Mouse (Mus musculus) lung, postnatal 36 days (tissue): ENCODE data around the gene Hsd17b3.

Source experiments
- DNase-seq: peaks from one replicate; pipeline ENCODE4 v3.0.0; 2022; ENCODE audit warnings: mixed read lengths

Hsd17b3 gene

GRCm38 (mm10) chr13:64018586-64019141 lies 70.4 kb downstream of the Hsd17b3 start:
- no peak for DNase-seq

- DNase-seq: no peak
Observed at GRCm38 (mm10) chr13:64016048-64016447, 73.0 kb downstream of the Hsd17b3 start.

GRCm38 (mm10) chr13:64011157-64011556 lies 77.9 kb downstream of the Hsd17b3 start:
- no peak for DNase-seq
